Mouse (Mus musculus) adrenal gland, adult 18-20 months (tissue): ENCODE measurements around the gene Trio. TPM values are rescaled to one million over a fixed set of nuclear protein-coding genes. Genes with fewer than 3 reads are reported as not detected.

Experiments used
- DNase-seq, 2 experiments: peaks; one replicate each; pipeline ENCODE4 v3.0.0; 2021 to 2022; ENCODE audit warnings: low spot score in 2 of 2
- total RNA-seq, 2 experiments: library from RNA; stranded (reverse); gene quantifications; 1 replicate in 1 of 2; 2 replicates in 1 of 2; pipeline ENCODE4 v1.2.3; 2021

Gene Trio
- total RNA-seq, 2 experiments from 2014 or later, result 45.4 to 56.8 TPM

DNA sequence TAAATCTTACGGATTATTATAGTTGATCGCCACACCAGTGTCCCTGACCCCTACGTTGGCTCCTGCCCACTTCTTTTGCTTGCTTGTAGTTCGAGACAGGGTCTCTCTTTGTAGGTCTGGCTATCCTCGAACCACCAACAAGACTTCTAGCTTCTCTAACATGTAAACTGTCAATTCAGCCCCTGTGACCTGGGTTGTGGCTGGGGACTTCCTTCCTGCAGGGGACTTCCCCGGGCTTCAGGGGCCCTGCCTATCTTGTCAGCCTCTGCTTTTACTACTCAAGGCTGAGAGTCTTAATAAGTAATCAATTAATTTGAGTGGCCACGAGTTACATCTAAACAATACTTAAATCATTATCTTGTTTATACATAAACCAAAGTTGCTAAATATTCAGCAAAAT, 99.2 kb downstream of the Trio start:
- DNase-seq, result no peak

DNA sequence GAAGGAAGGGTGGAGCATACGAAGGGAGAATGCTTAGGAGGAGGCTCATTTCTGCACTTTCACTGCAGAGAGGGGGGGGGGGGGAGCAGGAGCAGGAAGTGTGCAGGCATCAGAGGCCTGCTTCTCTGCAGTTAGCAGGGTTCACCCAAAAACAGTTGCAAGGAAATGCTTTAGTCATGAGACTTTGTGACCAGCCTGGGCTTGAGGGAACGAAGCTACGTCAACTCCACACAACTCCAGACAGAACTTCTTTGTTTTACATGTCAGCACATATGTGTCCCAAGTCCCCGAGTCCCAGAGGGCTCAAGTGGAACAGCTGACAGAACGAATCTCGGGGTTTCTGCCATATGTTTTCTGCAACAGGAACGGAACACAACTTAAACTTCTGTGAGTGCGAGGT, 99.8 kb downstream of the Trio start:
- no peak for DNase-seq

DNA sequence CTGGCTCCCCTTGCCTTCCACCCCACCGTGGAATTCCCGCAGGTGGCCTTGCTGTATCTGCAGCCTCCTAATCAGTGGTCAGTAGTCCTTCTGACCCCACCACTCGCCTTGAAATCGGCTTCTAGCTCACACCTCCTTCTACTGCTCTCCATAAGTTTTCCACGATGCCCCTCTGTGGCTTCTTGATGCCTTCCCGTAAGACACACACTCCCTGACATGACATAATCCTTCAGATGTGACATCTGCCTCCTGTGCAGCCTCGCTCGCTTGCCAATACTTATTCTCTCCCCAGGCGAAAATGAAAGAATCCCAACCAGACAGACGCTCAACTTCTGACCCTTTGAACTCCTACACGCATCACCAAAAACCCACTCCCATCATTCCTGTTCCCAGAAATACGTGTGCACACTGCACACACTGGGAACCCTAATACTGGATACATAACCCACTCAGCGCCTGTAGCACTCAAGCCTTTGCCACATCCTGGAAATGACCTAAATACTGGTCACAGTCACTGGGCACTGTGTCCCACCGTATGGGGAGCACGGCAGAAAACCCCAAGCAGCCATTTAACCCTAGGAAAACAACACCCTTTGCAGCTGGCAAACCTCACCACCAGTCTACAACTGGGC, 100.5 kb downstream of the Trio start:
- no peak for DNase-seq

DNA sequence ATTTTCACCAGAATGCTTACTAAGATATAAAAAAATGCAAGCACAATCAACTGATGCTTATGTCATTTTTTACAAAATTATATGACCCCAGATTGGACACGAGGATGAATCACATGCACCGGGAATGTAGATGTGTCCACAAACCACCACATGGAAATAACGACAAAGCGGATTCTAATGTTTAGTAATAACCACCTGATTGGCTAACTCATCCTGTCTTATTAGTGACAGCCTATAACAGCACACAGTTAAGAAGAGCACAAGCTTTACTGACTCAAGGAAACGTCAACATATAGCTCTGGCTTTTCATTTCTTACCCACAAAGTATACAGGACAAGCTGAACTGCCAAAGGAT, 101.7 kb downstream of the Trio start:
- no peak for DNase-seq

DNA sequence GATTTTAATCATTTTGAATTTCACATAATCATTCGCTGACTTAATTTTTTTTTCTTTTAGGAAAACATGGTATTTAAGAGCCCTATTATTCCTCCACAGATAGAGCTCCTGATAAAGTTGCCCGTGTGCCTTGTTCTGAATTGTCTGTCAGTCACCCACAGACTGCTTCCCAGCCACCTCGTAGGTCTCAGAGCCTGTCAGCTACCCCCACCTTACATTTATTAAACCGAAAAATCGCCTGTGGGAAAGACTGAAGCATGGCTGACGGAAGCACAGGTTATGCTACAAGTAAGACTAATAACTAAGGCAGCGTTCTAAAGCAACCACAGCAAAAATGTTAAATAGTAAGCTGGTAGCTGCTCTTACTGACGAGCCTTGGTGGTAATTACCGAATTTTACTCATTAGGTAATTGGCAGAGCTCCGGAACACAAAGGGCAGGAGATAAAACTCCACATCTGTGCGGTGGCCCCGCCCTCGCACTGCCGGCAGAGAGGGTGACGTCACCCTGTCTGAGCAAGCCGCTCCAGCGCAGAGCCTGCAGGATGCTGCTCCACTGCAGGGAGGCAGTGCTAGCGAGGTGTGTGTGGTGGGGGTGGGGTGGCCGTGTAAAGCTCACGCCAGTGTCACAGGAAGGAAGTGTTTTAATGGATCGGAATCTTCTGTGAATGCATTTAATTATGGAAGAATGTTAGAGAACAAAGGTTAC, 102.2 kb downstream of the Trio start:
- peak; percentile 60 to 71 for DNase-seq

DNA sequence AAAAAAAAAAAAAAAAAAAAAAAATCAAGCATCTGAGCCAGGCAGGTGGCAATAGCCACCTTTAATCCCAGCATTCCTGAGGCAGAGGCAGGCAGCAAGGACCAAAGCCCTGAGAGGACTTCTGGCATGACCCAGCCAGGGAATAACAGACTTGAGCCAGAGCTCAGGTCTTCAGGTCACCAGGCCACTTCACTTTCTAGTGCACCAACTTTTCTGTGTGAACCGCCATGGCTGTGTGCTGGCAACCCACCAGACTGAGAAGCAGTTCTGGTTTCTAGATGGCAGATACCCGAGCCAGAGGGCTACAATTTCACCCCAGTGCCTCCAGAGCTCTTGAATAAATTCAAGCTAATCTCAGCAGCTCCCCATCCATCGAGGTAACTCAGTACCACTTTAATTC, 104.9 kb downstream of the Trio start:
- no peak for DNase-seq

DNA sequence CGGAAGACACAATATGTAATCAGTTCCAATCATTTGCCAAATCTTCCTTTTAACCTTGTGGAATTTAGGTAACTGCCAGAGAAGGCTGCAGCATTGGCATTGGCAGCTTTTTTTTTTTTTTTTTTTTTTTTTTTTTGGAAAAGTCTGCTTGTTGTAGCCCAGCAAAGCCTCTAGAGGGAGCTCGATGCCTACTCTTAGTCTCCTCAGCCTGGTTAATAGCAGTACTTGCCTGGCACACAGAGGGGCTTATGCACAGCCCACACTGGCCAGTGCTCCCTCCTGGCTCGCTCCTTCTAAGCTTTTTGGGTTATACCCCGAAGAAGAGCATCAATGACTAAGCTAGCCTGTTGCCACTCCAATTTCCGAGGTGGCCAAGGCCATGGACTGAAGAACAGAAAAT, 106.1 kb downstream of the Trio start:
- peak in 1 of 2 experiments; percentile 45 for DNase-seq

DNA sequence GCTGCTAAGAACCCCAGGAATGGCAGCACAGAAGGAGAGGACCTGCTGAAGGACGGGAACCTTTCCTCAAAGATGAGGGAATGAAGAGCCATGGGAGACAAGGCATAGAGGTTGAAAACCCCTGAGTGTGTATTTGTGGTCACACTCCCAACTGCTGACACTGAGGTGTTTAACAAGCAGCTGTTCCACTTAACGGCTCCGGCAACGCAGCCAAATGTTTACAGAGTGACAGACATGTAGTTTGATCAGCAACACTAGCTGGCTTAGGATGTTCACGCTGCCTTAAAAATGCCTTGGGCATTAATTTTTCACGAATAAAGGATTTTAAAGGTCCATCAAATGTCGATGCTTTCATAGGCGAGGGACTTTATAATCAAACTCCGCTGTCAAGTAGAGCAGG, 106.8 kb downstream of the Trio start:
- no peak for DNase-seq

DNA sequence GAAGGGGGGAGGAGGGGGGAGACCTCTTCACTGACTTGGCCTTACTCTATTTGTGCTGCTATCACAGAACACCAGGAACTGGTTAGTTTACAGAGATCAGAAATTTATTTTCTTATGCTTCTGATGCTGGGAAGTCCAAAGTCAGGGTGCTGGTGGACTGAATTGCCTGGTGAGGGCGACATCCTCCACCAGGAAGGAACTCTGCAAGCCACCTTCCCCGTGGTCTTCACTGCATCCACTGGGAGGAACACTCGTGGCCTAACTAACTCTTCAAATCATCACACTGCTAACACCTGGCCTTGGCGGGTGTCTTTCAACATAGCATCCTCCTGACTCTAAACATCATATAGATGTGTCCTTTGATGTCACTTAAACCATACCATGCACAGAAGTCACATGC, 109.4 kb downstream of the Trio start:
- no peak for DNase-seq

DNA sequence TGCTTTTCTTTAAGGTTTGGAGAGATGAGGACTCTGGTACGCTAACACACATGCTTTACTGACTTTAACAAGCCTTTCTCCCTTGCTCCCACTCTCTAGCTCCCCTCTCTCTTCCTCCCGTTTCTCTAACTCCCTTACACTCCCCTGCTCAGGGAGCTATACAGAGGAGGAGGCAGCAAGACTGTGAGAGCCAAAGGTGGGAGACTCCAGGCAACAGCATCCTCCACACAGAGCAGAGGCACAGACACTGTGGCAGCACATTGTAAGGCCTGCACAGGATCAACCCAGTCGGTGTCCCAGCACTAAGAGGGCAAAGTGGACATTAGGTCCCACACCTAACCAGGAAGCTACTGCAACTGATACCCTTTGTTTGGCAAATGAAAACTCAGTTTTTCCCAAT, 112.6 kb downstream of the Trio start:
- DNase-seq, result no peak

DNA sequence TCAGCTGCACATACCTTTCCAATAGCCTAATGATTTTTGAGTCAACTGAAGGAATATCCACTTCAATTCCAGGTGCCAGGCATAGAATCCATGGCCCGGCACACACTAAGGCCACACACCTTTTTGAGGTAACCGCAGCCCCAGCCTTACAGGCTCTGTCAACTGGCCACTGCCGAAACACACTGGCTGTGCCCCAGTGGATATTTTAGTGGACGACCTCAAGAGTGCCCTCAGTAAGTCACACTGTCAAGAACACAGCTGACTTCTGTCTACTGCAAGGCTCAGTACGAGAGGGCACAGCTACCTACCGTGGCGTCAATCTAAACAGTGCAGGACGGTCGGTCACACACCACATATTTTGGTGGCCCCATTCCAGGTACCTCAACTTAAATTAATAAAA, 114.5 kb downstream of the Trio start:
- DNase-seq, result no peak

DNA sequence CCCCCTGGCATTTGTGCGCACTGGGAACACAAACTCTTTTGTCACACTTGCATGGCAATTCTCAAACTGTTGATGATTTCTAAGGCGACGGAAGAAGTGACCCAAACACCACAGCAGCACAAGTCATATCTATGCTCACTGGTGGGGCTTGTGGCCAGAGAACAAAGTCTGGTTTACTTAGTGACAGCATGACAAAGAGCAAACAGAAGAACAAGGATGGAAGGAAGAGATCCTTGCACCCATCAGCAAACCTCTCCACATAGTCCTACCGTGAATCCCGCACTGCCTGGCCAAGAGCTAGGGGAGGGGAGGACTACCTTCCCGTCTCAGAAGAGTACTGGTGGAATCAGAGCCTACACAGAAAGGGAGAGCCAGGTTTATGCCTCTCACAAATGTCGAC, 115.5 kb downstream of the Trio start:
- DNase-seq, result no peak

DNA sequence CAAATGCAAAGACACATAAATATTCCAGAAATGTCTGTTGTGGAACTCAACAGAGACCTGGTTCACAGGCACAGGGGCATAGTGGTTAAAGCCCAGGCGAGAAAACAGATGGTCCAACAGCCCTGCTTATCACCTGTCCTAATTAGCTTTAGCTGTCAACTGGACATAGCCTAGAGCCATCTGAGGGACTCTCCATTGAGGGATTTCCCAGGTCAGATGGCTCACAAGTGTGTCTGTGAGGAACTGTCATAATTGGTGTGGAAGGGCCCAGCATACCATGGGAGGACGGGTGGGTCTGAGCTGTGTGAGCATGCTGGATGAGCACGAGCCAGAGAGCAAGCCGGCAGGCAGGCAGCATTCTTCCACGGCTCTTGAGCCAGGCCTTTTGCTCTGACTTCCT, 118.0 kb downstream of the Trio start:
- DNase-seq, result no peak

DNA sequence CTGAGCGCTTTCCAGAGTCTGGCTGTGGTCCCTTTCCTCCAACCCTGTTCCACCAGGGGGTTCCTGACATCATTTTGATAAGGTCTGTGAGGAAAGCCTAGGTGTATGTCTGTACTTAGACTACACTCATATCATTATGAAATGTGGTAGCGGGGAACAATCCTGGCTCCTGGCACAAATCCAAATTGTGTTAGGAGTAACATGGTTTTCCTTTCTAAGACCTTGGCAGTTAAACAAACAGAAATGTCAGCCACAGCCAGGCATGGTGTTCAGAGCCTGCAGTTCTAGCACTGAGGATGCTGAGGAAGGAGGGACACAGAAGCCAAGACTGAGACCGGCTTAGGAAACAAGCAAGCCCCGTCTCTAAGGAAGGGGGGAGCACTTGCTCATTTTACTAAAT, 119.2 kb downstream of the Trio start:
- no peak for DNase-seq

DNA sequence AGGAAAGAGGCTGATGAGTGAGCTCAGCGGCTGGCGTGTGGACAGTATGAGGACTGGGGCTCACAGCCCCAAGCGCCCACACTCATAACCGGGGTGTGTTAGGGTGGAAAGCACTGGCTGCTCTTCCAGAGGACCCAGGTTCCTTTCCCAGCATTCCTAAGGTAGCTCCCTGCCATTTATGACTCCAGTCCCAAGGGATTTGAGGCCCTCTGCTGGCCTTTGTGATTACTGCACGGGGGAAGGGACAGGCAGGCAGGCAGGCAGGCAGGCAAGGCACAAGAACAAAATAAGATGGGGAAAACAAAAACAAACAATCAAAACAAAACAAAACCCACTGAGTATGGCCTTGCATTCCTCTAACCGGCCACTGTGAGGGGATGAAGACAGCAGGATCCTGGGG, 120.3 kb downstream of the Trio start:
- DNase-seq, result peak; percentile 45 to 50

DNA sequence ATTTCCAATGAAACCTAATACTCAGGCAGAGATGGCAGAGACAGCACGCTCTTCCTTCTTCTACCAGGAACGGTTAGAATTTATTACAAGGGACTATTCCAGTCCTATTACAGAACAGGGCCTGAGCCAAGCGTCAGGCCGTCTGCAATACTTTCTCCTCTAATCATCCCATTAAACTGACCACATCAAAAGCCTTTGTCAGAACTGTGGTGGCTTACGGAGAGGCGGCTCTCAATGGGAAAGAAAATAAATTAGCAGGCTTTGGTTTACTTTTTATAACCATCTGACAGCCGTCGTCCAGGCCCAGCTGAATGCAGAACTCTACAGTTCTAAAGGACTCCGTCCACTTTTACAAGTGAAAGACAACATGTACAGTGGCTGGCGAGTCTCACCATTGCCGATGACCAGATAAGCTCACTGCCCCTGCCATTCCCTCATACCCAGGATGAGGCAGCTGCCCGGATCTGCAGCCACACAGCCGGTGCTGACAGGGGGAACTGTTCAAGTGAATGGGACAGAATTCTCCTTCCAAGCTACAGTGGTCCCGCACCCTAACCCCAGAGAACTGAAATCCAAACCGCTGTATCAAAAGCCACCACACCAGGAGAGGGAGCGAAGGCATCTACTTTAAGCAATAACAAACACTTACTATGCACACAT, 121.2 kb downstream of the Trio start:
- no peak for DNase-seq

DNA sequence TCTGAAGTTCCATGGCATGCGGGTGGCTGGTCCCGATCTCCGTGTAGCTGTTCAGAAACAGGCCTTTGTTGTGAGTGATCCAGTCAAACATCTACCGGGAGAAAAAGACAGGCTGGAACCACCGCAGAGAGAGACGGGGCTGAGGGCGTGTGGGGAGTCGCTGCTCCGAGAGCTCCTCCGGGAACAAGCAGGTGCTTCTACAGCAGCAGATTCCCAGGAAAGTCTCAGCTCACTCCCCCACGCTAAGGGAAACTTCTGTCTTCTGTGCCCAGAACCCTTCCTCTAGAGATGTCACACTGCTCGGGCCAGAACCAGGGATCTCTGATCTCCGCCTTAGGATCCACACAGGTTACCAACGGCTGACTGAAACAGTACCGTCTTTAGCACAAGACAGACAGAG, 124.4 kb downstream of the Trio start:
- no peak for DNase-seq

DNA sequence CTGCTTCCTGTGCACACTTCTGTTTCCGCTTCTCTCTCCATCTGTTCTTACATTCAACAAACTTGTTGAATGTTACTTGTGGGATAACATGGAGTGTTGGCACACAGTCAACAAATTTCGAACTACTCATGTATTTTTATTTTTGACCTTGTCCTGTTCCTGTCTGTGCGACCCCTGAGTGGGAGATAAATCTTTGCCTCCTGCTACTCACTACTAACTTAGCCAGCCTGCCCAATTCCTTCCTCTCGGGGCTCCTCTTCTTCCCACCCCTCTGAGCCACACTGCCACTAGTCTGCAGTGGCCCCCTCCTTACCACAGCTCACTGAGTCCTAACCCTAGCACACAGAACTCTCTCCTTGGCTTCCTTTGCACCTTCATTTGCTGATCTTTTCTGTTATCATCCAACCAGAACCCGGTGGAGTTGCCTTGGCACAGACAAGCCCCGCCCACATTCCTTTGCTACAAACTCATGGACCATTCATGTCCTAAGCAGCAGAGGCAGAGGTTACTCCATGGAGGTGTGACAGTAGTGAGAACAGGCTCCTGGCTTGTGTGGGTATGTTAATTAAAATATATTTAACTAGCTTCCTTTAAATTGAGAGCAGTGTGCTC, 126.7 kb downstream of the Trio start:
- DNase-seq, result no peak

DNA sequence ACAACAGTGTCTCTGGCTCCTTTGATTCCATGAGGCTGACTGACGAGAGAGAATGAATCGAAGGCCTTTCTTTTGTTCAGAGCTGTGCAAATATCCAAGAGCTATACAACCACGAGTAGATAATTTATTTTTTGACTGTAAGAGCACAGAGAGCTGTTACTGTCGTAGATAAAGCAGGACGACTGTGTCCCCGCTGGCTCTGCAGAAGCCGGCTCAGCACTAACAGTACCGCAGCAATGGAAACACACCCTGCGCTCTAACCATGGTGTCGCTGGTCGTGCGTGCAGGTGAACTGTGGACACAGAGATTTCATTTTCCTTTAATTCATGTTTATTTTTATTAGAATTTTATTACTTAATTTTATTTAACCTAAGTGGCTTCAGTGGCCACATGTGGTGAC, 131.5 kb downstream of the Trio start:
- DNase-seq, result no peak

DNA sequence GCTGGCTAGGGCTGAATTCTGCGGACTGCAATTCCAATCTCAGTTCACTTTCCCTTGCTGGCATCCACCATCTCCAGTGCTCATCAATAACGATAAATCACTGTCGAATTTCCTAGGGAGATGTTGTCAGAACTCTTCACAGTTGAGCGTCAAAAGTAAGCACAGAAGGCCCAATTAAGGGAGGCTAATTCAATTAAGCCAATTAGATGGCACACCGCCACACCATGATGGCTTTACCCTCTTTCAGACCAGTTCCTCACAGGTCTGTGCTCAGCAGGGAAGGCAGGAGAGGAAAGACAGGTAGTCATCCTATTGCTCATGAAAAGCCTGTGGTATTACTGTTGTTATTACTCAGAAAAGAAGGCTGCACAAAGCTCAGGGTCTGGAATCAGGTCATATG, 133.6 kb downstream of the Trio start:
- no peak for DNase-seq

DNA sequence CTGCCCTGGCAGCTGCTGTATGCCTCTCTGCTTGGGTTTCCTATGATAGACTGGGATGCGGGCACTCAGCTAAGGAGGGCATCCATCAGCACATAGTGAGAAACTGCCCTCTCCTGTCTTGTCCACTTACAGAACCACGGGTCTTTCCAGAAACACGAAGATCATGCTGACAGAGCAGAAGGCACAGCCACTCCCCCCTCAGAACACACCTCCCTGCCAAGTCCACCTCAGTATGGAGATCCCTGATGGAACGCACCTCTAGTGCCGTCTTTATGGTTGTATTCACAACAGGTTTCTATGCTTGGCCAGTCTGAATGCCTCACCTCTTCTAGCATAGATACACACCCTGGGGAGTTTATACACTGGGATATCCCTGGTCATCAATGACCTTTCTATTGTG, 135.0 kb downstream of the Trio start:
- DNase-seq, result no peak

DNA sequence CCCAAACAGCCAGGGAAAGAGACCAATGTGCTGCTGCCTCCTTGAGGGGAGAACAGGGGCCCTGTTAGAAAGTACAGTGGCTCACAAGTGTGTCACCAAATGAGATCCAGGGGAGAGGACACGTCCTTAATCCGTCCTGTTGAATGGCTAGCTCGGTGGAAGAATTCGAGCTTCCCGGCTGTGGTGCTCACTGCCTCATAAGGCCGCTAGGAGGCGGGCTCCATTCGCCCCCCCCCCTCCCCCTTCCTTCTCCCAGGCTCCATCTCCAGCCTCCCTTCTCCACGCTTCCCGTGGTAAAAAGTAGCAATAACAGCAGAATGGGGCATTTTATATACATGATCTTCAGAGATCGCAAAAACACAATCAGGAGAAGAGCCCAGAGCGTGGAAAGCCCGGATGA, 137.5 kb downstream of the Trio start:
- DNase-seq, result no peak
